Mouse (Mus musculus) Patski (cell line): ENCODE measurements around the gene Cfd. TPM values are rescaled to one million over a fixed set of nuclear protein-coding genes. Genes with fewer than 3 reads are reported as not detected.
A peak's percentile ranks its signal among the peaks of the same experiment; 100 is the strongest.

Source experiments
- ATAC-seq: fragments of 100-300 bp; one replicate; pipeline ENCODE4 v1.8.0; 2021
- CTCF ChIA-PET: fragments of 350-600 bp; sonication (Branson Sonifier 250); formaldehyde crosslinking; loops from one replicate; lab custom pipeline; 2022; ENCODE audit warnings: inconsistent platforms; lab: Charles Lee
- POLR2A ChIA-PET: fragments of 350-600 bp; sonication (Branson Sonifier 250); formaldehyde crosslinking; loops from one replicate; lab custom pipeline; 2022; ENCODE audit warnings: antibody characterized with exemption, inconsistent platforms; lab: Charles Lee
- DNase-seq: peaks from one replicate; pipeline ENCODE4 v3.0.0-alpha.2; 2011; ENCODE audit warnings: low read depth, low spot score
- H3K27me3 ChIP-seq: fragments of 371-371 bp; one replicate; pipeline ENCODE4 v1.5.1; 2021
- CTCF ChIP-seq: fragments of 100-300 bp; IDR thresholded peaks from one replicate; pipeline ENCODE4 v1.5.1; 2021
- in situ Hi-C: fragments of 300-500 bp; cut with MboI; formaldehyde crosslinking; loops from 3 replicates; pipeline ENCODE4 v1.11.1; 2018; ENCODE audit warnings: low pct_unique_long_range_greater_than_20kb, mixed read lengths
- polyA plus RNA-seq: library from polyadenylated mRNA; unstranded; gene quantifications from one replicate; pipeline ENCODE4 v1.2.3, GENCODE M21; 2021

Cfd gene
- polyA plus RNA-seq, 1 experiment from 2014 or later = not detected

- no peak for TF ChIP-seq CTCF
- in situ Hi-C loops = no loop called here
- H3K27me3 ChIP-seq = no peaks in the 10 kb centered on the region
- POLR2A ChIA-PET = interaction anchor here (1.3 kb wide), 1 partner anchor 61 kb away, joined by 8 read pairs; the partner anchor contains the start of gene Ptbp1
- DNase-seq = no peak
- ATAC-seq = no peak
- CTCF ChIA-PET = interaction anchor here (1.4 to 1.5 kb wide), 2 partner anchors 43 to 80 kb away, joined by 3 to 4 read pairs; no protein-coding TSS in a partner anchor
Measured at GRCm38 (mm10) chr10:79914948-79915596, 24.4 kb downstream of the Cfd start.

- H3K27me3 ChIP-seq = no peaks in the 10 kb centered on the region
- TF ChIP-seq CTCF = no peak
- ChIA-PET CTCF (interaction anchor here (1.5 kb wide), 1 partner anchor 42 kb away, joined by 3 read pairs; no protein-coding TSS in a partner anchor), POLR2A (interaction anchor here (1.1 kb wide), 1 partner anchor 12 kb away, joined by 3 read pairs; no protein-coding TSS in a partner anchor)
- in situ Hi-C loops = no loop called here
- DNase-seq = no peak
- ATAC-seq = no peak
Measured at GRCm38 (mm10) chr10:79916081-79916480, 25.4 kb downstream of the Cfd start.

GRCm38 (mm10) chr10:79916808-79917531 is 26.3 kb downstream of the Cfd start, which contains the start of gene Kiss1r:
TSS of gene Kiss1r (plus strand) at chr10:79916971.
- in situ Hi-C loops = no loop called here
- DNase-seq = no peak
- ATAC-seq = peak; percentile 76
- no peaks in the 10 kb centered on the region for H3K27me3 ChIP-seq
- no peak for TF ChIP-seq CTCF
- ChIA-PET POLR2A (interaction anchor here (1.0 to 1.1 kb wide), 2 partner anchors 11 to 92 kb away, joined by 3 read pairs; no protein-coding TSS in a partner anchor), CTCF (interaction anchor here (1.6 kb wide), 1 partner anchor 82 kb away, joined by 4 read pairs; no protein-coding TSS in a partner anchor)

- no peak for TF ChIP-seq CTCF
- ATAC-seq = no peak
- CTCF ChIA-PET = interaction anchor here (1.6 kb wide), 1 partner anchor 82 kb away, joined by 4 read pairs; no protein-coding TSS in a partner anchor
- DNase-seq = no peak
- POLR2A ChIA-PET = no interaction called here
- in situ Hi-C loops = no loop called here
- no peaks in the 10 kb centered on the region for H3K27me3 ChIP-seq
Measured at GRCm38 (mm10) chr10:79917532-79918100, 27.0 kb downstream of the Cfd start.

DNA sequence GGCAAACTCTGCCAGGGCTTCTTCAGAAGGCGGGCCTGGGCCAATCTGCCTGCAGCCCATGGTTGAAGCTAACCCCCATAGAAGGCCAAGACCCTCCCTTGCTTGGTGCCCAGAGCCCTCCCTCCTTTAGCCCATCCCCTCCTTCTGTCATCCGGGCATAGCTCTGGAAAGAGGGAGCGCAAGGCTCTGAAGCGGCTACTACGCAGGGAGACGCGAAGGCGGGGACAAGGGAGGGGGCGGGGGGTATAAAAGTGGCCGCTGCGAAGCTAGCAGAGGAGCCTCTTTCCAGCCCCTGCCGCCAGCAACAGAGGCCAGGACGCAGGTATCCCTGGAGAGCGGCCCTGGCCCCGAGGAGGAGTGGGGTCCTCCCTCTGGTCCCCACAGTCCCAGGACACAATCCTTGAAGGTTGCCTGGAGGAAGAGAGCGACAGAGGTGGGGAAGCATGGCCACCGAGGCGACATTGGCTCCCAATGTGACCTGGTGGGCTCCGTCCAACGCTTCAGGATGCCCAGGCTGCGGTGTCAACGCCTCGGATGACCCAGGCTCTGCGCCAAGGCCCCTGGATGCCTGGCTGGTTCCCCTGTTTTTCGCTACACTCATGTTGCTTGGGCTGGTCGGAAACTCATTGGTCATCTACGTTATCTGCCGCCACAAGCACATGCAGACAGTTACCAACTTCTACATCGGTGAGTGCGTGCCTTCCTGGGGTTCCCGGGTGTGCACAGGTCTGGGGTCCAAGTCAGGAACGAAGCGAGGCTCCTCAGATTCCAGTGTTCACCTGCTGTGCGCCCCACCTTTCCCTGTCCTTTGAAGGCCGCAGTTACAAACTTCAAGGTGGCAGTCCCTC is 27.8 kb downstream of the Cfd start:
- no peak for ATAC-seq
- DNase-seq = no peak
- no peaks in the 10 kb centered on the region for H3K27me3 ChIP-seq
- TF ChIP-seq CTCF = no peak
- in situ Hi-C loops = no loop called here
- ChIA-PET CTCF (no interaction called here), POLR2A (no interaction called here)

DNA sequence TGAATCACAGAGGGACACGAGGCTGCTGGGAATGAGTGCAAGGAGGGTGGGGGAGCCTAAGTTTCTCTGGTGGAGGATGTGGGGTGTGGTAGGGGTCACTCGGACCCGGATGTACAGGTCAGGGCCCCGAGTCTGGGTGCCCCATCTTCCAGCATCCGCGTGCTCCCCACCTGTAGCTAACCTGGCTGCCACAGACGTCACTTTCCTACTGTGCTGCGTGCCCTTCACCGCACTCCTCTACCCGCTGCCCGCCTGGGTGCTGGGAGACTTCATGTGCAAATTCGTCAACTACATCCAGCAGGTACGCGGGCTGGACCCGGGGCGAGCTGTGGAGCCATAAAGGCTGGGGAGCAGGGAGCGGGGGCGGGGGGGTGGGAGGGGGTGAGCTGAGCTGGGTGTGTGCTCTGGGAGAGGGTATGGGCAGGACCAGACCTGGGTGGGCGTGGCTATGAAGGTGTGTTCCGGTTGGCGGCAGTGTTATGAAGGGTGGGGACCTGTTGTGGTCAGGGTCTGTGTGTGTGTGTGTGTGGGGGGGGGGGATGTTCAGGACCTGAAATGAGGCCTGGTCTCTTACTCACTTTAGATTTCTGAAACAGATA is 28.7 kb downstream of the Cfd start:
- DNase-seq (no peak), ATAC-seq (no peak)
- ChIA-PET CTCF (no interaction called here), POLR2A (no interaction called here)
- no peaks in the 10 kb centered on the region for H3K27me3 ChIP-seq
- in situ Hi-C loops = no loop called here
- TF ChIP-seq CTCF = no peak

DNA sequence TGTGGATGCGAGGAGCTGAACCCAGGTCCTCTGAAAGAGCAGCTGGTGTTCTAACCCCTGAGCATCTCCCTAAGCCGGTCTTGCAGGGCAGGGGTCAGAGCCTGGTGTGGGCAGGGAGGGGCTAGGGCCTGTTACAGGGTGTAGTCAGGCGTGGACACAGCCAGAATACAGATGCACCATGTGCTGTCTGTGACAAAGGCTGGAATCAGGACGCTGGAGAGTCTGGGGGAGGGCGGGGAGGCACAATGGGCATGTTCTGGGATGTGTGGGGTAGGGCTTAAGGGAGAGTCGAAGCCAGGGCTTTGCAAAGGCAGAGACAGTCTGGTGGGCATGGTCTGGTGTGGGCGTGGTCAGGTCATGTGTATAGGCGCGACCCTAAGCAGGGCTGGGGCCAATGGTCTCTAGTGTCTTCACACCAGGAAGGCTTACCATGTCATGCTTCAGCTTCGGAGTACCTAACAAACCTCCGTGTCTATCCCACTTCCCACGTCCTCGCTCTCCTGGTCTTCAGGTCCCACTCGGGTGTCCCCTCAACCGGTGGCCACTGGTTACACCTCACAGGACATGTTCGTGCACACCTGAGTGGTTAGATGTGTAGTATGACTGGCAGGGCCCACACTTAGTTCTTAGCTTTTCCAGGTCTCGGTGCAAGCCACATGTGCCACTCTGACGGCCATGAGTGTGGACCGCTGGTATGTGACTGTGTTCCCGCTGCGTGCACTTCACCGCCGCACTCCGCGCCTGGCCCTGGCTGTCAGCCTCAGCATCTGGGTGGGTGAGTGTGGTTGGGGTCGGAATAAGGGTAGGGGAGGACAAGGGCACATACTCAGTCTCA is 29.6 kb downstream of the Cfd start:
- ChIA-PET POLR2A (no interaction called here), CTCF (no interaction called here)
- no peaks in the 10 kb centered on the region for H3K27me3 ChIP-seq
- in situ Hi-C loops = loop anchor here (5.0 kb wide), 3 partner anchors 37 to 88 kb away; no protein-coding TSS in a partner anchor
- no peak for TF ChIP-seq CTCF
- ATAC-seq = no peak
- DNase-seq = no peak

DNA sequence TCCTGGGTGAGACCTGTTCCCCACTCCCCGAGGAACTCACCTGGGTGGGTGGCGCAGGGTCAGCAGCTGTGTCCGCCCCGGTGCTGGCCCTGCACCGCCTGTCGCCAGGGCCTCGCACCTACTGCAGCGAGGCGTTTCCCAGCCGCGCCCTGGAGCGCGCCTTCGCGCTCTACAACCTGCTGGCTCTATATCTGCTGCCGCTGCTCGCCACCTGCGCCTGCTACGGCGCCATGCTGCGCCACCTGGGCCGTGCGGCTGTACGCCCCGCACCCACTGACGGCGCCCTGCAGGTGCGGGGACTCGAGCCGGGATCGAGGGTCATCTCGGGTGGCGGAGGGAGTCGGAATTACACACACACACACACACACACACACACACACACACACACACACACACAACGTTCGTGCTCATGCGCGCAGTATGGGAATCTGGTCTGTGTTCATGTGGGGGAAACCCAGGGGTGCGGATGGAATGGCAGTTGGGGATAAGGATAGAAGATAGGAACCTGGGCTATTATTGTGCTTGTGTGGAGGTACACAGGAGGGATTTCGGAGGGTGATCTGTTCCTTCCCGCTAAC is 30.4 kb downstream of the Cfd start, which contains the start of gene R3hdm4:
Gene R3hdm4, minus strand, starts transcription at position 251 of the 578 bp plus-strand sequence.
- ChIA-PET POLR2A (no interaction called here), CTCF (interaction anchor here (0.6 kb wide), 1 partner anchor 11 kb away, joined by 3 read pairs; no protein-coding TSS in a partner anchor)
- no peak for ATAC-seq
- DNase-seq = no peak
- H3K27me3 ChIP-seq = no peaks in the 10 kb centered on the region
- no peak for TF ChIP-seq CTCF
- in situ Hi-C loops = loop anchor here (5.0 kb wide), 3 partner anchors 36 to 89 kb away; no protein-coding TSS in a partner anchor
